Mouse (Mus musculus) liver, postnatal 0 days (tissue): Measurements from ENCODE around the gene Taok1.

Source experiments
- CTCF ChIP-seq: sonication (generic); IDR thresholded peaks from 2 replicates; pipeline ENCODE4 v1.5.1; 2016; ENCODE audit warnings: antibody characterized with exemption, low read depth
- EP300 ChIP-seq: IDR thresholded peaks from 2 replicates; pipeline ENCODE4 v1.6.1; 2016; ENCODE audit warnings: antibody characterized with exemption, low read depth, mild to moderate bottlenecking

DNA sequence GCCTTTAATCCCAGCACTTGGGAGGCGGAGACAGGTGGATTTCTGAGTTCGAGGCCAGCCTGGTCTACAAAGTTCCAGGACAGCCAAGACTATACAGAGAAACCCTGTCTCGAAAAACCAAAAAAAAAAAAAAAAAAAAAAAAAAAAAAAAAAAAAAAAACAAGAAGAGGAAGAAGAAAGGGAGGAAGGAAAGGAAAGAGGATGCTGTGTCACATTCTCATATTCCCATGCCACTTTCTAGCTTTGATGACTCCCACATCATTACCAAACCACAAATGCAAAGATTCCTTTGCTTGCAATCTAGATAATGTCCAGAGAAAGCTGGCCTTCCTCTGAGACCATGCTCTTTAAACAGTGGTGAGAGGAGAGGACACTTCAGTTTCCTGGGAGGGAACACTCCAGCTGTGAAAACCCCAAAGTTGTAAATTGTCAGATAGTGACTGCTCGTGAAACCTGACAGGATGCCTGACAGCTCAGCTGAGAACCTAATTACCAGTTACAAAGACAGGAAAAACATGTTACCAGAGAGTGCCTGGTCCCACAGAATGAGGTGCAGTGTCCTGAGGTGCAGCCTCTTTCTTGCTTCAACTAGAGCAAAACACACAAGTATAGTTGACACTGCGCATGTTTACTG is 14.4 kb upstream of the Taok1 start:
- TF ChIP-seq CTCF (no peak), EP300 (no peak)
